Mouse (Mus musculus) heart, adult 18-20 months (tissue): ENCODE results near the gene Fgfr2. TPM values are rescaled to one million over a fixed set of nuclear protein-coding genes. Genes with fewer than 3 reads are reported as not detected.

Source experiments
- DNase-seq, 2 experiments: peaks; one replicate each; pipeline ENCODE4 v3.0.0; 2021 to 2022; ENCODE audit warnings: mixed read lengths in 1 of 2
- total RNA-seq, 2 experiments: library from RNA; stranded (reverse); gene quantifications; 2 replicates each; pipeline ENCODE4 v1.2.3; 2021

Fgfr2 gene
- total RNA-seq, 2 experiments from 2014 or later, result 1.3 to 2.6 TPM

- DNase-seq, result no peak
Observed at GRCm38 (mm10) chr7:132398487-132398886, 724.7 kb downstream of the Fgfr2 start.

- DNase-seq, result no peak
Observed at GRCm38 (mm10) chr7:132396661-132397322, 726.4 kb downstream of the Fgfr2 start.

- DNase-seq, result no peak
Observed at GRCm38 (mm10) chr7:132393582-132394175, 729.5 kb downstream of the Fgfr2 start.

GRCm38 (mm10) chr7:132393014-132393406, 730.1 kb downstream of the Fgfr2 start:
- no peak for DNase-seq

- DNase-seq, result no peak
Observed at GRCm38 (mm10) chr7:132392233-132393013, 730.7 kb downstream of the Fgfr2 start.

GRCm38 (mm10) chr7:132389473-132389872, 733.7 kb downstream of the Fgfr2 start:
- no peak for DNase-seq

GRCm38 (mm10) chr7:132387507-132387906, 735.6 kb downstream of the Fgfr2 start:
- no peak for DNase-seq

- no peak for DNase-seq
Observed at GRCm38 (mm10) chr7:132386316-132386715, 736.8 kb downstream of the Fgfr2 start.

GRCm38 (mm10) chr7:132385456-132386130, 737.6 kb downstream of the Fgfr2 start:
- no peak for DNase-seq

GRCm38 (mm10) chr7:132384736-132385455, 738.3 kb downstream of the Fgfr2 start:
- no peak for DNase-seq

GRCm38 (mm10) chr7:132380634-132381336, 742.4 kb downstream of the Fgfr2 start:
- no peak for DNase-seq

GRCm38 (mm10) chr7:132377913-132378312, 745.2 kb downstream of the Fgfr2 start:
- no peak for DNase-seq

GRCm38 (mm10) chr7:132373594-132374378, 749.4 kb downstream of the Fgfr2 start:
- DNase-seq, result no peak

GRCm38 (mm10) chr7:132372752-132373513, 750.2 kb downstream of the Fgfr2 start:
- no peak for DNase-seq

- no peak for DNase-seq
Observed at GRCm38 (mm10) chr7:132371832-132372231, 751.3 kb downstream of the Fgfr2 start.

GRCm38 (mm10) chr7:132369784-132370183, 753.4 kb downstream of the Fgfr2 start:
- no peak for DNase-seq

GRCm38 (mm10) chr7:132368859-132369258, 754.3 kb downstream of the Fgfr2 start:
- DNase-seq, result no peak

- DNase-seq, result no peak
Observed at GRCm38 (mm10) chr7:132367344-132367743, 755.8 kb downstream of the Fgfr2 start.

GRCm38 (mm10) chr7:132365703-132366384, 757.3 kb downstream of the Fgfr2 start:
- peak in 1 of 2 experiments; percentile 31 for DNase-seq
